Mouse (Mus musculus): Measurements from ENCODE around the gene Col7a1.

- TF ChIP-seq POLR2A (IDR thresholded peaks at IDR 0.05; ENCODE audit: control insufficient read depth, low read depth, low read length) (no peak), CTCF (IDR thresholded peaks at IDR 0.05; ENCODE audit: control insufficient read depth, insufficient read depth, insufficient replicate concordance, low read depth, low read length) (no peak)
Measured at GRCm38 (mm10) chr9:108953081-108953636, at the start of gene Col7a1.

Data from testis, adult 2 months (tissue).